Mouse (Mus musculus) R1 (cell line): ENCODE results near the gene Sgms2.

Experiments
- DNase-seq: peaks from one replicate; pipeline ENCODE4 v3.0.0-alpha.2; 2018; ENCODE audit warnings: low read depth, low spot score

Sgms2 gene

GRCm38 (mm10) chr3:131485388-131485787 lies 5.8 kb downstream of the Sgms2 start:
- DNase-seq, result no peak

- DNase-seq, result no peak
Measured at GRCm38 (mm10) chr3:131483650-131484049, 7.6 kb downstream of the Sgms2 start.

GRCm38 (mm10) chr3:131481976-131482712 lies 9.1 kb downstream of the Sgms2 start:
- no peak for DNase-seq

GRCm38 (mm10) chr3:131480659-131481058 lies 10.6 kb downstream of the Sgms2 start:
- DNase-seq, result peak; percentile 64

- no peak for DNase-seq
Measured at GRCm38 (mm10) chr3:131479415-131479814, 11.8 kb downstream of the Sgms2 start.

GRCm38 (mm10) chr3:131476002-131476401 lies 15.2 kb downstream of the Sgms2 start:
- peak; percentile 44 for DNase-seq

GRCm38 (mm10) chr3:131474526-131474925 lies 16.7 kb downstream of the Sgms2 start:
- DNase-seq, result no peak

- no peak for DNase-seq
Measured at GRCm38 (mm10) chr3:131473496-131473895, 17.7 kb downstream of the Sgms2 start.

GRCm38 (mm10) chr3:131471836-131472235 lies 19.4 kb downstream of the Sgms2 start:
- DNase-seq, result peak; percentile 84

GRCm38 (mm10) chr3:131471435-131471834 lies 19.8 kb downstream of the Sgms2 start:
- no peak for DNase-seq

GRCm38 (mm10) chr3:131470837-131471236 lies 20.4 kb downstream of the Sgms2 start:
- DNase-seq, result peak; percentile 81

- peak; percentile 75 for DNase-seq
Measured at GRCm38 (mm10) chr3:131469636-131470035, 21.6 kb downstream of the Sgms2 start.

- DNase-seq, result no peak
Measured at GRCm38 (mm10) chr3:131466371-131466770, 24.8 kb downstream of the Sgms2 start.

GRCm38 (mm10) chr3:131465536-131466260 lies 25.5 kb downstream of the Sgms2 start:
- DNase-seq, result no peak

- DNase-seq, result no peak
Measured at GRCm38 (mm10) chr3:131372996-131373395, 118.2 kb downstream of the Sgms2 start.

- DNase-seq, result no peak
Measured at GRCm38 (mm10) chr3:131368678-131369077, 122.5 kb downstream of the Sgms2 start.

GRCm38 (mm10) chr3:131367452-131367851 lies 123.8 kb downstream of the Sgms2 start:
- DNase-seq, result no peak

GRCm38 (mm10) chr3:131364632-131365446 lies 126.4 kb downstream of the Sgms2 start:
- DNase-seq, result peak; percentile 76

- DNase-seq, result no peak
Measured at GRCm38 (mm10) chr3:131364194-131364593, 127.0 kb downstream of the Sgms2 start.

- no peak for DNase-seq
Measured at GRCm38 (mm10) chr3:131363602-131364001, 127.6 kb downstream of the Sgms2 start.

- no peak for DNase-seq
Measured at GRCm38 (mm10) chr3:131361960-131362359, 129.3 kb downstream of the Sgms2 start.

GRCm38 (mm10) chr3:131359011-131359410 lies 132.2 kb downstream of the Sgms2 start:
- DNase-seq, result no peak
